Mouse (Mus musculus) cerebellum, postnatal 14 days (tissue): ENCODE data around the gene Tmub1.
A peak's percentile ranks its signal among the peaks of the same experiment; 100 is the strongest.

ENCODE experiments used
- DNase-seq, 2 experiments: peaks; one replicate each; pipeline ENCODE4 v3.0.0; 2021; ENCODE audit warnings: mixed read lengths in 2 of 2

Tmub1 gene

GRCm38 (mm10) chr5:24453283-24453984 lies 5.8 kb upstream of the Tmub1 start:
- DNase-seq = peak; percentile 79 to 91

- peak; percentile 53 to 54 for DNase-seq
Observed at GRCm38 (mm10) chr5:24452691-24453233, 5.1 kb upstream of the Tmub1 start.

GRCm38 (mm10) chr5:24452030-24452690 lies 4.5 kb upstream of the Tmub1 start, which contains the start of gene Agap3:
TSS of gene Agap3 (plus strand) at chr5:24452177.
- DNase-seq = peak; percentile 63 to 70

GRCm38 (mm10) chr5:24451264-24452029 lies 3.8 kb upstream of the Tmub1 start:
- DNase-seq = peak; percentile 91 to 95

GRCm38 (mm10) chr5:24446630-24447029 lies 1.0 kb downstream of the Tmub1 start:
- DNase-seq = no peak

- peak in 1 of 2 experiments; percentile 56 for DNase-seq
Observed at GRCm38 (mm10) chr5:24445428-24446080, 2.1 kb downstream of the Tmub1 start.

GRCm38 (mm10) chr5:24444746-24445427 lies 2.8 kb downstream of the Tmub1 start, which contains the start of gene Fastk:
TSS of gene Fastk (minus strand) at chr5:24445287.
- peak; percentile 95 to 97 for DNase-seq

- peak; percentile 59 to 62 for DNase-seq
Observed at GRCm38 (mm10) chr5:24443927-24444326, 3.7 kb downstream of the Tmub1 start.

- no peak for DNase-seq
Observed at GRCm38 (mm10) chr5:24443204-24443603, 4.5 kb downstream of the Tmub1 start.

- DNase-seq = no peak
Observed at GRCm38 (mm10) chr5:24442029-24442428, 5.6 kb downstream of the Tmub1 start.

- DNase-seq = no peak
Observed at GRCm38 (mm10) chr5:24441187-24441586, 6.5 kb downstream of the Tmub1 start.

GRCm38 (mm10) chr5:24433993-24434392 lies 13.7 kb downstream of the Tmub1 start:
- no peak for DNase-seq

- DNase-seq = no peak
Observed at GRCm38 (mm10) chr5:24428596-24428995, 19.1 kb downstream of the Tmub1 start.

GRCm38 (mm10) chr5:24427981-24428402 lies 19.7 kb downstream of the Tmub1 start:
- DNase-seq = no peak

- DNase-seq = no peak
Observed at GRCm38 (mm10) chr5:24427285-24427633, 20.4 kb downstream of the Tmub1 start.

- no peak for DNase-seq
Observed at GRCm38 (mm10) chr5:24426556-24427284, 20.9 kb downstream of the Tmub1 start.

- no peak for DNase-seq
Observed at GRCm38 (mm10) chr5:24426037-24426432, 21.6 kb downstream of the Tmub1 start.

GRCm38 (mm10) chr5:24425421-24426036 lies 22.1 kb downstream of the Tmub1 start:
- peak; percentile 54 to 62 for DNase-seq

- peak; percentile 71 to 80 for DNase-seq
Observed at GRCm38 (mm10) chr5:24424861-24425411, 22.7 kb downstream of the Tmub1 start.

- no peak for DNase-seq
Observed at GRCm38 (mm10) chr5:24424004-24424781, 23.5 kb downstream of the Tmub1 start.
